Mouse (Mus musculus) right cerebral cortex, adult 2 months (tissue): Measurements from ENCODE around the gene Impg2.
A peak's percentile ranks its signal among the peaks of the same experiment; 100 is the strongest.

Experiments
- DNase-seq, 2 experiments: peaks; one replicate each; pipeline ENCODE4 v3.0.0; 2021 to 2022; ENCODE audit warnings: low spot score in 2 of 2

The Impg2 gene

GRCm38 (mm10) chr16:56204051-56204450, at the start of gene Impg2:
TSS of gene Impg2 (plus strand) at chr16:56204313.
- no peak for DNase-seq

GRCm38 (mm10) chr16:56163466-56163865, 40.6 kb upstream of the Impg2 start:
- no peak for DNase-seq

GRCm38 (mm10) chr16:56170247-56170646, 33.9 kb upstream of the Impg2 start:
- no peak for DNase-seq

GRCm38 (mm10) chr16:56175867-56176581, 28.1 kb upstream of the Impg2 start:
- peak in 1 of 2 experiments; percentile 15 for DNase-seq

- no peak for DNase-seq
These were observed 17.2 kb upstream of the Impg2 start for GRCm38 (mm10) chr16:56186863-56187262.

- DNase-seq = peak; percentile 7 to 20
These were observed 15.9 kb upstream of the Impg2 start for GRCm38 (mm10) chr16:56188198-56188597.

- no peak for DNase-seq
These were observed 8.6 kb downstream of the Impg2 start for GRCm38 (mm10) chr16:56212740-56213139.

GRCm38 (mm10) chr16:56227686-56228085, 23.6 kb downstream of the Impg2 start:
- DNase-seq = no peak

GRCm38 (mm10) chr16:56229455-56229854, 25.3 kb downstream of the Impg2 start:
- DNase-seq = no peak

- peak; percentile 28 to 37 for DNase-seq
These were observed 27.2 kb downstream of the Impg2 start for GRCm38 (mm10) chr16:56231300-56231699.

GRCm38 (mm10) chr16:56232736-56233135, 28.6 kb downstream of the Impg2 start:
- no peak for DNase-seq

- DNase-seq = no peak
These were observed 41.9 kb downstream of the Impg2 start for GRCm38 (mm10) chr16:56246031-56246430.

GRCm38 (mm10) chr16:56273917-56274316, 69.8 kb downstream of the Impg2 start:
- DNase-seq = no peak

- no peak for DNase-seq
These were observed 74.9 kb downstream of the Impg2 start for GRCm38 (mm10) chr16:56279060-56279459.

- no peak for DNase-seq
These were observed 75.6 kb downstream of the Impg2 start for GRCm38 (mm10) chr16:56279752-56280151.

- DNase-seq = no peak
These were observed 77.2 kb downstream of the Impg2 start for GRCm38 (mm10) chr16:56281336-56281735.

- DNase-seq = no peak
These were observed 79.2 kb downstream of the Impg2 start for GRCm38 (mm10) chr16:56283330-56283729.

GRCm38 (mm10) chr16:56283873-56284272, 79.8 kb downstream of the Impg2 start:
- DNase-seq = no peak

GRCm38 (mm10) chr16:56286076-56286475, 82.0 kb downstream of the Impg2 start:
- DNase-seq = no peak

GRCm38 (mm10) chr16:56286977-56287376, 82.9 kb downstream of the Impg2 start:
- DNase-seq = no peak

GRCm38 (mm10) chr16:56294887-56295286, 90.8 kb downstream of the Impg2 start:
- DNase-seq = no peak

GRCm38 (mm10) chr16:56295888-56296648, 92.0 kb downstream of the Impg2 start:
- DNase-seq = no peak

GRCm38 (mm10) chr16:56298248-56298647, 94.1 kb downstream of the Impg2 start:
- DNase-seq = no peak
